In genomic region chr15:93988367-93988766, GRCm38 (mm10) we compare ENCODE assay signal across 31 mouse cellular contexts.
"Had no signal": no experiment of that assay in that cellular context is flagged by ENCODE, and none has a peak within 500 bp of the region (broad histone marks: within the 10 kb centered on the region; RNA-seq: fewer than 3 reads in every experiment).

No protein-coding gene starts in this region.

- H3K9ac ChIP-seq: limb, embryonic 12.5 days; limb, embryonic 13.5 days; limb, embryonic 15.5 days; liver, embryonic 12.5 days; liver, embryonic 13.5 days; liver, embryonic 14.5 days; liver, embryonic 15.5 days; liver, postnatal 0 days; lung, embryonic 14.5 days; lung, embryonic 15.5 days; midbrain, embryonic 12.5 days; midbrain, embryonic 13.5 days; midbrain, embryonic 15.5 days; neural tube, embryonic 12.5 days had no signal

- H3K27me3 ChIP-seq: limb, embryonic 12.5 days; limb, embryonic 13.5 days; limb, embryonic 15.5 days; liver, embryonic 12.5 days; liver, embryonic 13.5 days; liver, embryonic 15.5 days; lung, embryonic 15.5 days; megakaryocyte, embryonic 14.5 days; midbrain, embryonic 12.5 days; midbrain, embryonic 13.5 days; midbrain, embryonic 15.5 days; neural tube, embryonic 12.5 days had no signal

- H3K36me3 ChIP-seq: limb, embryonic 10.5 days; limb, embryonic 12.5 days; limb, embryonic 13.5 days; limb, embryonic 15.5 days; liver, embryonic 12.5 days; liver, embryonic 13.5 days; liver, embryonic 15.5 days; lung, embryonic 15.5 days; midbrain, embryonic 10.5 days; midbrain, embryonic 12.5 days; midbrain, embryonic 13.5 days; midbrain, embryonic 15.5 days; neural tube, embryonic 12.5 days had no signal

- H3K4me2 ChIP-seq: limb, embryonic 12.5 days; limb, embryonic 13.5 days; limb, embryonic 15.5 days; liver, embryonic 11.5 days; liver, embryonic 12.5 days; liver, embryonic 13.5 days; liver, embryonic 15.5 days; lung, embryonic 14.5 days; lung, embryonic 15.5 days; midbrain, embryonic 11.5 days; midbrain, embryonic 12.5 days; midbrain, embryonic 13.5 days; midbrain, embryonic 15.5 days; neural tube, embryonic 12.5 days had no signal

- DNase-seq: left cerebral cortex, postnatal 4 days; liver; liver, embryonic 13.5 days; liver, postnatal 0 days; lung, adult 18-20 months; lung, adult 2 months; lung, embryonic 14.5 days; lung, postnatal 10 days; lung, postnatal 14 days; lung, postnatal 36 days; lung, postnatal 4 days; midbrain, embryonic 14.5 days had no signal

- H3K4me3 ChIP-seq: limb, embryonic 10.5 days; limb, embryonic 12.5 days; limb, embryonic 13.5 days; limb, embryonic 15.5 days; liver, embryonic 12.5 days; liver, embryonic 13.5 days; liver, embryonic 15.5 days; lung, embryonic 15.5 days; megakaryocyte, embryonic 14.5 days; midbrain, embryonic 10.5 days; midbrain, embryonic 12.5 days; midbrain, embryonic 13.5 days; midbrain, embryonic 15.5 days; neural tube, embryonic 12.5 days had no signal

- H3K27ac ChIP-seq: limb, embryonic 10.5 days; limb, embryonic 12.5 days; limb, embryonic 13.5 days; limb, embryonic 15.5 days; liver, embryonic 12.5 days; liver, embryonic 13.5 days; liver, embryonic 14.5 days; liver, embryonic 15.5 days; lung, embryonic 15.5 days; macrophage; midbrain, embryonic 10.5 days; midbrain, embryonic 12.5 days; midbrain, embryonic 13.5 days; midbrain, embryonic 15.5 days; neural tube, embryonic 12.5 days had no signal

- H3K9me3 ChIP-seq: limb, embryonic 10.5 days; limb, embryonic 12.5 days; limb, embryonic 13.5 days; limb, embryonic 15.5 days; liver, embryonic 12.5 days; liver, embryonic 13.5 days; liver, embryonic 15.5 days; lung, embryonic 15.5 days; midbrain, embryonic 10.5 days; midbrain, embryonic 12.5 days; midbrain, embryonic 13.5 days; midbrain, embryonic 15.5 days; neural tube, embryonic 12.5 days had no signal

- ATAC-seq: liver, embryonic 12.5 days; liver, postnatal 0 days; lung, postnatal 0 days; midbrain, embryonic 13.5 days; midbrain, embryonic 15.5 days; midbrain, embryonic 16.5 days had no signal

- H3K4me1 ChIP-seq: limb, embryonic 13.5 days; limb, embryonic 15.5 days; liver, embryonic 12.5 days; liver, embryonic 13.5 days; liver, embryonic 15.5 days; lung, embryonic 15.5 days; megakaryocyte, embryonic 14.5 days; midbrain, embryonic 10.5 days; midbrain, embryonic 12.5 days; midbrain, embryonic 13.5 days; midbrain, embryonic 15.5 days had no signal
